Mouse (Mus musculus) lung, adult 2 months (tissue): Measurements from ENCODE around the gene Eva1b. TPM values are rescaled to one million over a fixed set of nuclear protein-coding genes. Genes with fewer than 3 reads are reported as not detected.

ENCODE experiments used
- DNase-seq: peaks from one replicate; pipeline ENCODE4 v3.0.0; 2022
- H3K4me1 ChIP-seq: fragments of 200-500 bp; 2 replicates; pipeline ENCODE4 v1.6.1; 2011; ENCODE audit warnings: low read length; ENCODE audit not compliant: control insufficient read depth, insufficient read depth
- H3K4me3 ChIP-seq: fragments of 200-500 bp; replicated peaks from 2 replicates; pipeline ENCODE3; 2011; ENCODE audit warnings: low read depth, mild to moderate bottlenecking, control low read depth, low read length; ENCODE audit errors: extremely low read depth
- CTCF ChIP-seq: fragments of 200-500 bp; IDR thresholded peaks from 2 replicates; pipeline ENCODE4 v1.5.1; 2011; ENCODE audit warnings: mild to moderate bottlenecking, low read length, control low read depth; ENCODE audit not compliant: insufficient read depth
- POLR2A ChIP-seq: fragments of 200-500 bp; IDR thresholded peaks from 2 replicates; pipeline ENCODE4 v1.6.1; 2011; ENCODE audit warnings: low read depth, mild to moderate bottlenecking, control low read depth, low read length, borderline replicate concordance; ENCODE audit errors: extremely low read depth
- WGBS: fragments of 180-500 bp; shearing (Covaris S2); methylation state at CpG from one replicate; pipeline ENCODE4 v1.1.7; 2018; 5-methylcytosine and 5-hydroxymethylcytosine counted together
- polyA plus RNA-seq: library from polyadenylated mRNA; depleted of rRNA; stranded (reverse); fragments of >200 nt; gene quantifications from 2 replicates; pipeline ENCODE4 v1.2.3, GENCODE M21; 2012

The Eva1b gene
- polyA plus RNA-seq, 1 experiment: 221 TPM

DNA sequence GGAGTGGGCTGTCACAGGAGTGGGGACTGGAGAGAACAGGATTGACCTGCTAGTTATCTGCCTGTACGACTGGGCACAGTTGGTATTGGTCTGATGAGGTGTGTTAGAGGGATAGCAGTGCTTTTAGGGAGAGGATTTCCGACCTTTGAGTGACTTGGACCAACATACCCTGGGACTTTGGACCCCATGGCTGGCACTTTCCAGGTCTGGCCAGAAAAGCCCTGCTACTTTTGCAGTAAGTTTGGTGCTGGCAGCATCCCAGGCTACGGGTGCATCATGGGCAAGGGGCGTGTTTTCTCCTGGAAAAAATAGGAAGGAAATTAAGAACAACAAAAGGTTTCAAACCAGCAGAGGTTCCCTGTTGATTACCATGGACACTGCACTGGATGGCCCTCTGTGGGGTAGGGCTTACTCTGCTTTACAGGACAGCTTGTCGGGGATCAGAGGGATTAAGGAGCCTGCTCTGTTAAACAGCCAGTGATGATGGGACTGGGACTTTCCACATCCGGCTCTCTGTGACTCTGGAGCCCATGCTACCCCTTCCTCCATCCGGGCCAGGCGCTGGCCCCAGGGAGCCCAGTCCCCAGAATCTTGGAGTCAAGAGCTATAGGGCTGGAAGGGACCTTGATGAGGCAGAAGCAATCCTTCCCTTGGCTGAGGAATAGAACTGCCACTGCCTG is 39.3 kb upstream of the Eva1b start:
- DNase-seq: no peak
- WGBS: 37% methylated on average over 8 of the region's 8 CpGs
- Histone ChIP-seq H3K4me3 (no peak overlapping the region), H3K4me1 (peaks cover 36% of the 10 kb centered on the region)
- no peak for TF ChIP-seq CTCF
- no peak for TF ChIP-seq POLR2A

DNA sequence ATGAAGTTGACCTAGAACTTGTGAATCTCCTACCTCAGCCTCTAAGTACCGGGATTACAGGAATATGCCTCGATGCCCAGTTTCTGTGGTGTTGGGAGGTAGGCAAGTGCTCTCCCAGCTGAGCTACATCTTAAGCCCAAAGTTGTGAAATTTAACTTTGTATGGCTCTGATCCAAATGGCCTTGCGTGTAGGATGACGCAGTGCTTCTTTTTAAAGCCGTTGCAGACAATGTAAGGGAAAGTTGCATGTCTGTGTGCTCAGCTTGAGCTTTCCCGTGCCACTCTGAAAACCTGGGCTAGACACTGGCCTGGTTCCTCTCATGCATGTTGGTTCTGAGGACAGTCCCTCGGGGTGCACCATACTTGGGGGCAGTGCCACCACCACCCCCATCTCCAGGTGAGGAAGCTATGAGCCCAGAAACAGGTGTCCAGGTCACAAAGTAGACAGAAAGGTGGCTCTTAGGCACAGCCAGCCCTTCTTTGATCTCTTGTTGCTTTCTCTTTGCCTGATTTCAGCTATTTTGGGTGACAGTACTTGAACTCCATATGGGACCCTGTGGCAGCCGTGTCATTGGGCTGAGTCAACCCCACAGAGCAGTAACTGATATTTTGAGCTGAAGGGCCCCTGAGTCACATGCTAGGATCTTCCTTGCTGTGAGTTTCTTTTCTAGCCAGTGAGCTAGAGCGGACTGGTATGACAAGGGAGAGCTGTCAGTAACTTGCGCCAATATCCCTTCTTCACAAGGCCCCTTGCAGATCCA is 37.8 kb upstream of the Eva1b start:
- DNase-seq: no peak
- 31% methylated on average over 10 of the region's 10 CpGs for WGBS
- TF ChIP-seq CTCF: no peak
- TF ChIP-seq POLR2A: no peak
- peaks cover 44% of the 10 kb centered on the region for H3K4me1 ChIP-seq
- H3K4me3 ChIP-seq: no peak overlapping the region

DNA sequence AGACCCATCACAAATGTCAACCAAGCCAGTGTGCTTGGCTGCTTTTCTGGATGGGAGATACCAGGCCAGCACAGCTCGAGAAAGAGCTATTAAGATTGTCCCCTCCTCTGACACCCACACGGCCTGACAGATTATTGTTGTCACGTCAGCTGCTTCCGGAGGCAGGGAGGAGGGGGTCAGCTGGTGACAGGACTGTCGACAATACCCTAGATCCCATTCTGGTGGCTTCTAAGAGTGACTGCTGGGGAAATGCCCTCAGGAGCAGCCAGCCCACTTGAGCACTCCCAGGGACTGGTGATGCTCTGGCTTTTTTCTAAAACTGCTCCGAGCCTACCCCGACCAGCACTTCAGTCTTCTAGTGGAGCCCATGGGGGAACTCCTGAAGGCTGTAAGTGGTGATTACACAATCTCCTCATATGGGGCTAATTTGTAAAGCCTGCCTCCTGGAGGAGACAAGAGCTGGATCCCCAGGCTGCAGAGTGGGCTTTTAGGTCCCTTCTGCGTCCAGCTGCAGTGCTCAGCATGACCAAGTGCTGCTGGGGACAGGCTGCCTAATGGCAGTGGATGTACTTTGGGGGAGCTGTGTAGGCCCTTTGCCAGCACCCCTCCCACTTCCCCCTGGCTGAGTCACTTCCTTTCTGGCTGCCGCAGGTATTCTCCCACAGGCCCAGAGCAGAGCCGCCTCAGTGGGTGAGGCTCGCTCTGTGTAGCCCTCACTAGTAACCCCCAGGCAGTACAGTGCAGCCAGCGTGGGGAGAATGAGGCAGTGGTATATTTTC is 37.0 kb upstream of the Eva1b start:
- H3K4me1 ChIP-seq: peaks cover 38% of the 10 kb centered on the region
- 2% methylated on average over 12 of the region's 12 CpGs for WGBS
- H3K4me3 ChIP-seq: peak overlapping the region; percentile 36

DNA sequence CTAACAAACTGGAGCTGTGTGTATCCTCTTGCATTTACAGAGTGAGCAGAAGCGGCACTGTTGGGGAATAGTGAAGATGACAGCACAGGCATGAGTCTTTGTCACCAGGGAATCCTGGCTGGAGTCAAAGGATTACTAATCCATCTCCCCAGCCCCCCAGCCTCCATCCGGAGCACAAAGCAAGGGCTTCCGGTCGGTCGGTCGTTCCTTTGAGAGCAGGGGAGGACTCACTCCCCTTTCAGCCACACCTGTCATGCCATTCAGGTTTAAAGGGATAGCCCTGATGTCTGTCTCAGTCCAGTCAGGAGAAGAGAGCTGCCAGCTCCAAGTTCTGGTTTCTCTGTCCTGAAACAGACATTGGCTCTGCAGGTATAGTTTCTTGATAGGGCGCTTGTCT is 36.4 kb upstream of the Eva1b start:
- DNase-seq: no peak
- Histone ChIP-seq H3K4me1 (peaks cover 38% of the 10 kb centered on the region), H3K4me3 (peak overlapping the region; percentile 36)
- TF ChIP-seq CTCF: no peak
- TF ChIP-seq POLR2A: no peak
- WGBS: 16% methylated on average over 7 of the region's 7 CpGs

More for the DNA sequence above, 37.0 kb upstream of the Eva1b start:
- TF ChIP-seq CTCF (0 out of 2 replicates have a peak, but pooled peaks have one; percentile 18), POLR2A (peak; percentile 82; the same call in 1 of the 2 replicates)
- peak; percentile 89 for DNase-seq

DNA sequence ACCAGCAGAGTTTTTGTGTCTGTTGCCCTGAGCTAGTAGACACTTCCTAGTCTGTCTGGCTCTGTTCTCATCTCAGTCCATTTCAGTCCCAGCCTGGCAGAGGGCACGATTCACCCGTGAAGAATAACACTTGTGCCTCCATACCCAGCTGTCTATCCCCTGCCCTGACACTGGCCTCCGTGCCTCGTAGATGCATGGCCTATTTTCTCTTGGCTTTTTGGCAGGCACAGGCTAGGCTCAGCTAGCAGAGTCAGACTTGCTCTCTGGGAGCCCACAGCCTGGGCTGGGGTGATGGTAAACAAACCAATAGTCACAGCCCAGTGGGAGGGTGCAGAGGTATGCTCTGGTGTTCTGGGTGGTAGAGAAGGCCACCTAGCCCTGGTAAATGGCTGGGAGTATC is 34.3 kb upstream of the Eva1b start:
- DNase-seq: no peak

DNA sequence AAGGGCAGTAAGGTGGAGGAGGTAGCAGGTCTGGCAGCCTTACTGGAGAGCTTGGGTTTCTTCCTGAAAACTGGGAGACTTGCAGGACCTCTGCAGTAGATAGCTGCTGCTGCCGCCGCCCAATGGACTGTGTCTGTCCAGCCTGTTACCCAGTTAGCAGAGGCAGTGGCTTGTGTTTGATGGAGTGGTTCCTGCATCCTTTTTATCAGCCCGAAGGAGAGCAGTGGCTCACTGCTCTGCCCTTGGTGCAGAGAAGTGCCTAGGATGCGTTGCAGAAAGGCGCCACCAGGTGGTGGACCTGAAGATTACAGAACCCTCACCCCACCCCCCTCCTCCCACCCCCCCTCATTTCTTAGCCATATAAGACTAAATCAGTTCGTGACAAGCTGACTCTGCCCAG is 33.6 kb upstream of the Eva1b start:
- Histone ChIP-seq H3K4me3 (no peak overlapping the region), H3K4me1 (peaks cover 31% of the 10 kb centered on the region)
- 8% methylated on average over 6 of the region's 6 CpGs for WGBS
- peak; percentile 68 for DNase-seq
- TF ChIP-seq CTCF (peak; percentile 82), POLR2A (no peak)

More for the DNA sequence above, 34.3 kb upstream of the Eva1b start:
- Histone ChIP-seq H3K4me3 (no peak overlapping the region), H3K4me1 (peaks cover 34% of the 10 kb centered on the region)
- WGBS: 55% methylated on average over 4 of the region's 4 CpGs
- TF ChIP-seq POLR2A (no peak), CTCF (no peak)

DNA sequence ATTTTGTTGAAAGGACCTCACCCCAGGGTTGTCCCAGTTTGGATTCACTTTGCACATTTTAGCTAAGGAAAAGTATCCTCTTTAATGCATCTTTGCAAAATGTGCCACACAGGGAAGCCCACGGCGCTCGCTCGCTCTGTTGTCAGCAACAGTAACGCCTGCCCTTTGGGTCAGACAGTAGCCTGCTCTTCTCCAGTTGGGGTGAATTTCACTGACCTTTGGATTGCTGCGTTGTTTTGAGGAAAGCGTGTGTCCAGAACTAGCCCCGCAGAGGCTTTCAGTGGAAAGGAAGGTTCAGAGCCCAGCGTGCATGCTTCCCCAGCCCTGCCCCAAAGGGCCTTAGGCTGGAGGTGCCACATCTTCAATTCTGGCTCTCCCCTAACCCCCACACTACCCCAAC is 32.1 kb upstream of the Eva1b start:
- no peak for TF ChIP-seq CTCF
- no peak for TF ChIP-seq POLR2A
- no peak overlapping the region for H3K4me3 ChIP-seq
- DNase-seq: no peak
- 79% methylated on average over 9 of the region's 9 CpGs for WGBS
- peaks cover 19% of the 10 kb centered on the region for H3K4me1 ChIP-seq

DNA sequence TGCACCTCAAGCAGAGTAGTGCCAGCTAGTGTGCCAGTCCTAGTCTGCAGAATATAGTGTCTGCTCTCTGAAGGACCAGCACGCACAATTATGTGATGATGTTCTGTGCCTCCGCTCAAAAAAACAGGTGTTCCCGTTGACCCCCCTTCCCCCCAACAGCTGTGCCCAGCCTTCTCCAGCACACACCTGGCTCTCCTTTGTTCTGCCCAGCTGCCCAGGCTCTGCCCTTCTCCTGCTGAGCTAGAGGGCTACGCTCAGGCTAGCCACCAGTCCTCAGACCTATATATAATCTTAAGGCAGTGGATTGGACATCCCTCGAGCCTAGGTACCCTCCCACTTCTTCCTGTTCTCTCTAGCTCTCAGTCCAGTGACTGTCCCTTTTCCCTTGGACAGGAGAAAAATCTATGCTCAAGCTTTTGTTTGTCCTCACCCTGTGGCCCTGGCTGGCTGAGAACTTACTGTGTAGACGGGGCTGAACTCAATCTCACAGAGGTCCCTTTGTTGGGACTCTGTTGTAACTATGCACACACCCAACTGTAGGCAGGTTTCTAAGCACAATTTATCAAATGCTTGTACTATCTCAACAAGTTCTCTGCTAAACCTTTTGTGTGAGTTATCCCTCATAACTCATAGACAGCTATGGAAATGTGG is 31.5 kb upstream of the Eva1b start:
- H3K4me1 ChIP-seq: peaks cover 14% of the 10 kb centered on the region
- TF ChIP-seq CTCF (no peak), POLR2A (no peak)
- no peak for DNase-seq
- H3K4me3 ChIP-seq: no peak overlapping the region
- 60% methylated on average over 6 of the region's 6 CpGs for WGBS

DNA sequence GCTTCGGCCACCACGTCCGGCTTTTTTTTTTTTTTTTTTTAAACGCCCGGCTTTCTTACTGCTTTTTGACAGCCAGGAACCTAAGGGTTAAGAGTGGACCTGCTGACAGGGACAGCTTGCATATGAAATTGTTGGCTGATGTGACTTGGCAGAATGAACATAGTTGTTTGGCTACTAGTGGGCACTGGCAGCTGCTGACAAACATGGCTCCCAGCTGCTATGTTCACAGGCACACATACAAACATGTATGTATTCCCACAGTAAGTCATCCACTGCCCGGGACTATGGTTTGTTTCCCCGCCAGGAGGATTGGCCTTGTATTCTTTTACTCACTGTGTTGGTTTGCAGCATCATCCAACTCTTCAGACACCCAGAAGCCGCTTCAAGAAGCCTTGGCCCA is 30.4 kb upstream of the Eva1b start:
- no peak for DNase-seq
- 69% methylated on average over 8 of the region's 8 CpGs for WGBS
- no peak overlapping the region for H3K4me3 ChIP-seq
- no peak for TF ChIP-seq CTCF
- TF ChIP-seq POLR2A: no peak
- peaks cover 11% of the 10 kb centered on the region for H3K4me1 ChIP-seq
